Mouse (Mus musculus) cerebellum, adult 9-10 months (tissue): ENCODE data around the gene Ltbp4.
A peak's percentile ranks its signal among the peaks of the same experiment; 100 is the strongest.

Source experiments
- DNase-seq: peaks from one replicate; pipeline ENCODE4 v3.0.0; 2022

Gene Ltbp4

GRCm38 (mm10) chr7:27355261-27355660, 17.8 kb upstream of the Ltbp4 start:
- DNase-seq: no peak

GRCm38 (mm10) chr7:27354783-27355182, 17.3 kb upstream of the Ltbp4 start:
- DNase-seq: no peak

GRCm38 (mm10) chr7:27354144-27354543, 16.7 kb upstream of the Ltbp4 start:
- DNase-seq: peak; percentile 81

GRCm38 (mm10) chr7:27345444-27345843, 8.0 kb upstream of the Ltbp4 start:
- no peak for DNase-seq

- DNase-seq: no peak
Observed at GRCm38 (mm10) chr7:27342595-27342994, 5.1 kb upstream of the Ltbp4 start.

GRCm38 (mm10) chr7:27339519-27339918, 2.0 kb upstream of the Ltbp4 start:
- no peak for DNase-seq

- DNase-seq: no peak
Observed at GRCm38 (mm10) chr7:27339114-27339513, 1.6 kb upstream of the Ltbp4 start.

GRCm38 (mm10) chr7:27335928-27336823, 1.3 kb downstream of the Ltbp4 start:
- peak; percentile 92 for DNase-seq

GRCm38 (mm10) chr7:27335011-27335720, 2.3 kb downstream of the Ltbp4 start:
- DNase-seq: no peak

GRCm38 (mm10) chr7:27334405-27334911, 3.0 kb downstream of the Ltbp4 start:
- no peak for DNase-seq

- DNase-seq: no peak
Observed at GRCm38 (mm10) chr7:27333316-27333941, 4.1 kb downstream of the Ltbp4 start.

GRCm38 (mm10) chr7:27332353-27333199, 4.9 kb downstream of the Ltbp4 start:
- DNase-seq: peak; percentile 79

GRCm38 (mm10) chr7:27331854-27332253, 5.6 kb downstream of the Ltbp4 start:
- DNase-seq: no peak

- DNase-seq: no peak
Observed at GRCm38 (mm10) chr7:27331541-27331851, 6.0 kb downstream of the Ltbp4 start.

- peak; percentile 61 for DNase-seq
Observed at GRCm38 (mm10) chr7:27330709-27331540, 6.6 kb downstream of the Ltbp4 start.

- no peak for DNase-seq
Observed at GRCm38 (mm10) chr7:27329981-27330380, 7.5 kb downstream of the Ltbp4 start.

GRCm38 (mm10) chr7:27329326-27329947, 8.1 kb downstream of the Ltbp4 start:
- DNase-seq: peak; percentile 78

GRCm38 (mm10) chr7:27328648-27329047, 8.8 kb downstream of the Ltbp4 start:
- peak; percentile 59 for DNase-seq

GRCm38 (mm10) chr7:27328161-27328560, 9.3 kb downstream of the Ltbp4 start:
- peak; percentile 37 for DNase-seq

GRCm38 (mm10) chr7:27327500-27327899, 10.0 kb downstream of the Ltbp4 start:
- DNase-seq: no peak
